Mouse (Mus musculus) kidney, adult 2 months (tissue): ENCODE measurements at regions not wholly inside any gene's neighbourhood (a gene's known extent, or its start where the extent isn't known, plus 50 kb on each side); places are given as distances from the start of the nearest gene placed in this dataset.

Experiments
- DNase-seq: peaks from one replicate; pipeline ENCODE4 v3.0.0; 2021
- H3K27ac ChIP-seq: fragments of 200-500 bp; 2 replicates; pipeline ENCODE4 v1.5.1; 2012; ENCODE audit warnings: low read depth, low read length, control low read depth, inconsistent platforms; ENCODE audit not compliant: insufficient read depth
- H3K27me3 ChIP-seq: fragments of 200-500 bp; replicated peaks from 2 replicates; pipeline ENCODE4 v1.6.1; 2012; ENCODE audit warnings: mild to moderate bottlenecking, moderate library complexity, low read length, inconsistent platforms; ENCODE audit not compliant: control insufficient read depth, insufficient read depth
- H3K36me3 ChIP-seq: fragments of 200-500 bp; 2 replicates; pipeline ENCODE4 v1.6.1; 2012; ENCODE audit warnings: mild to moderate bottlenecking, moderate library complexity, low read length, inconsistent platforms; ENCODE audit not compliant: control insufficient read depth, insufficient read depth
- H3K4me1 ChIP-seq: fragments of 200-500 bp; 2 replicates; pipeline ENCODE4 v1.6.1; 2011; ENCODE audit warnings: low read length; ENCODE audit not compliant: control insufficient read depth, insufficient read depth
- H3K4me3 ChIP-seq: fragments of 200-500 bp; 2 replicates; pipeline ENCODE4 v1.5.1; 2011; ENCODE audit warnings: mild to moderate bottlenecking, low read depth, low read length, control low read depth; ENCODE audit not compliant: insufficient read depth
- CTCF ChIP-seq: fragments of 200-500 bp; conservative IDR thresholded peaks from 2 replicates; pipeline ENCODE4 v1.5.1; 2011; ENCODE audit warnings: low read depth, mild to moderate bottlenecking, control low read depth, low read length, moderate library complexity, mixed read lengths; ENCODE audit not compliant: insufficient read depth, insufficient read length
- POLR2A ChIP-seq: fragments of 200-500 bp; IDR thresholded peaks from one replicate; pipeline ENCODE4 v1.6.1; 2011; ENCODE audit warnings: low read depth, low read length, control low read depth
- WGBS: fragments of 180-500 bp; shearing (Covaris S2); methylation state at CpG from one replicate; pipeline ENCODE4 v1.1.7; 2018; 5-methylcytosine and 5-hydroxymethylcytosine counted together

- 86% methylated on average over 4 of the region's 4 CpGs for WGBS
Measured at GRCm38 (mm10) chr16:30819342-30819741, 219.8 kb downstream of the Fam43a start.

GRCm38 (mm10) chr16:30820234-30820633 lies 220.7 kb downstream of the Fam43a start:
- no peak overlapping the region for H3K4me3 ChIP-seq
- H3K36me3 ChIP-seq, result no peaks in the 10 kb centered on the region
- TF ChIP-seq CTCF (no peak), POLR2A (no peak)
- H3K4me1 ChIP-seq, result peaks cover 15% of the 10 kb centered on the region
- DNase-seq, result no peak
- no peak overlapping the region for H3K27ac ChIP-seq
- H3K27me3 ChIP-seq, result no peaks in the 10 kb centered on the region
- 81% methylated on average over 3 of the region's 3 CpGs for WGBS

More at GRCm38 (mm10) chr16:30819342-30819741, 219.8 kb downstream of the Fam43a start:
- Histone ChIP-seq H3K27ac (no peak overlapping the region), H3K36me3 (no peaks in the 10 kb centered on the region), H3K27me3 (no peaks in the 10 kb centered on the region), H3K4me3 (no peak overlapping the region), H3K4me1 (peaks cover 15% of the 10 kb centered on the region)
- DNase-seq, result no peak
- no peak for TF ChIP-seq CTCF
- TF ChIP-seq POLR2A, result no peak

- Histone ChIP-seq H3K27me3 (no peaks in the 10 kb centered on the region), H3K36me3 (no peaks in the 10 kb centered on the region), H3K27ac (peak overlapping the region; percentile 66), H3K4me3 (no peak overlapping the region), H3K4me1 (peaks cover 15% of the 10 kb centered on the region)
- TF ChIP-seq POLR2A, result no peak
- no peak for TF ChIP-seq CTCF
- DNase-seq, result no peak
- 55% methylated on average over 4 of the region's 4 CpGs for WGBS
Measured at GRCm38 (mm10) chr16:30820761-30821160, 221.2 kb downstream of the Fam43a start.

- DNase-seq, result peak; percentile 90
- peaks cover 15% of the 10 kb centered on the region for H3K4me1 ChIP-seq
- TF ChIP-seq POLR2A (no peak), CTCF (no peak)
- no peaks in the 10 kb centered on the region for H3K27me3 ChIP-seq
- no peaks in the 10 kb centered on the region for H3K36me3 ChIP-seq
- H3K27ac ChIP-seq, result peak overlapping the region; percentile 93
- H3K4me3 ChIP-seq, result peak overlapping the region; percentile 6; the same call in 1 of the 2 replicates
- 6% methylated on average over 17 of the region's 17 CpGs for WGBS
Measured at GRCm38 (mm10) chr16:30821191-30821910, 221.8 kb downstream of the Fam43a start.

GRCm38 (mm10) chr16:30821911-30822578 lies 222.5 kb downstream of the Fam43a start:
- no peak overlapping the region for H3K4me3 ChIP-seq
- TF ChIP-seq CTCF (no peak), POLR2A (no peak)
- H3K36me3 ChIP-seq, result no peaks in the 10 kb centered on the region
- H3K4me1 ChIP-seq, result peaks cover 15% of the 10 kb centered on the region
- no peaks in the 10 kb centered on the region for H3K27me3 ChIP-seq
- H3K27ac ChIP-seq, result peak overlapping the region; percentile 93
- WGBS, result 41% methylated on average over 13 of the region's 13 CpGs
- DNase-seq, result peak; percentile 73

- Histone ChIP-seq H3K36me3 (no peaks in the 10 kb centered on the region), H3K27me3 (no peaks in the 10 kb centered on the region), H3K4me3 (no peak overlapping the region), H3K4me1 (peaks cover 11% of the 10 kb centered on the region), H3K27ac (no peak overlapping the region)
- TF ChIP-seq POLR2A, result no peak
- TF ChIP-seq CTCF, result no peak
- 63% methylated on average over 3 of the region's 3 CpGs for WGBS
- peak; percentile 32 for DNase-seq
Measured at GRCm38 (mm10) chr16:30826128-30826527, 226.6 kb downstream of the Fam43a start.

GRCm38 (mm10) chr16:30827901-30828608 lies 228.5 kb downstream of the Fam43a start:
- H3K4me1 ChIP-seq, result no peaks in the 10 kb centered on the region
- 73% methylated on average over 9 of the region's 9 CpGs for WGBS
- peak; percentile 68 for DNase-seq
- H3K27ac ChIP-seq, result no peak overlapping the region
- H3K4me3 ChIP-seq, result no peak overlapping the region
- no peaks in the 10 kb centered on the region for H3K27me3 ChIP-seq
- no peaks in the 10 kb centered on the region for H3K36me3 ChIP-seq
- TF ChIP-seq CTCF, result no peak
- no peak for TF ChIP-seq POLR2A
